Mouse (Mus musculus) thymus, postnatal 25 days (tissue): ENCODE results near the gene Glod4.

Experiments
- DNase-seq: peaks from one replicate; pipeline ENCODE4 v3.0.0; 2022

The Glod4 gene

GRCm38 (mm10) chr11:76144386-76144785, 99.1 kb downstream of the Glod4 start:
- DNase-seq: no peak

- no peak for DNase-seq
These were observed 105.5 kb downstream of the Glod4 start for GRCm38 (mm10) chr11:76137996-76138395.

GRCm38 (mm10) chr11:76135641-76136437, 107.7 kb downstream of the Glod4 start:
- DNase-seq: no peak

GRCm38 (mm10) chr11:76130859-76131258, 112.7 kb downstream of the Glod4 start:
- no peak for DNase-seq

- no peak for DNase-seq
These were observed 118.1 kb downstream of the Glod4 start for GRCm38 (mm10) chr11:76125386-76125785.

- no peak for DNase-seq
These were observed 120.0 kb downstream of the Glod4 start for GRCm38 (mm10) chr11:76123517-76123916.

- no peak for DNase-seq
These were observed 121.0 kb downstream of the Glod4 start for GRCm38 (mm10) chr11:76122571-76122970.

GRCm38 (mm10) chr11:76121086-76121485, 122.4 kb downstream of the Glod4 start:
- DNase-seq: no peak

- no peak for DNase-seq
These were observed 123.1 kb downstream of the Glod4 start for GRCm38 (mm10) chr11:76120407-76120901.

- DNase-seq: no peak
These were observed 133.1 kb downstream of the Glod4 start for GRCm38 (mm10) chr11:76110416-76110815.

GRCm38 (mm10) chr11:76106551-76107496, 136.7 kb downstream of the Glod4 start:
- DNase-seq: peak; percentile 67

- no peak for DNase-seq
These were observed 142.4 kb downstream of the Glod4 start for GRCm38 (mm10) chr11:76101154-76101553.

- no peak for DNase-seq
These were observed 144.1 kb downstream of the Glod4 start for GRCm38 (mm10) chr11:76099193-76099975.

- DNase-seq: no peak
These were observed 149.9 kb downstream of the Glod4 start for GRCm38 (mm10) chr11:76093610-76094009.

GRCm38 (mm10) chr11:76089776-76090175, 153.7 kb downstream of the Glod4 start:
- DNase-seq: no peak

- DNase-seq: no peak
These were observed 155.0 kb downstream of the Glod4 start for GRCm38 (mm10) chr11:76088506-76088905.

- peak; percentile 77 for DNase-seq
These were observed 157.5 kb downstream of the Glod4 start for GRCm38 (mm10) chr11:76085898-76086591.

GRCm38 (mm10) chr11:76084943-76085342, 158.6 kb downstream of the Glod4 start:
- no peak for DNase-seq

- no peak for DNase-seq
These were observed 159.6 kb downstream of the Glod4 start for GRCm38 (mm10) chr11:76083941-76084367.

- DNase-seq: no peak
These were observed 162.4 kb downstream of the Glod4 start for GRCm38 (mm10) chr11:76081048-76081640.

- no peak for DNase-seq
These were observed 163.2 kb downstream of the Glod4 start for GRCm38 (mm10) chr11:76080293-76080692.

GRCm38 (mm10) chr11:76077341-76077740, 166.2 kb downstream of the Glod4 start:
- DNase-seq: no peak
